Mouse (Mus musculus) olfactory bulb, adult 2 months (tissue): ENCODE data around the gene Ndufab1. TPM values are rescaled to one million over a fixed set of nuclear protein-coding genes. Genes with fewer than 3 reads are reported as not detected.
A peak's percentile ranks its signal among the peaks of the same experiment; 100 is the strongest.

ENCODE experiments used
- H3K27ac ChIP-seq: fragments of 200-500 bp; 2 replicates; pipeline ENCODE4 v1.5.1; 2012; ENCODE audit warnings: low read depth, low read length; ENCODE audit not compliant: insufficient read depth
- H3K4me1 ChIP-seq: fragments of 200-500 bp; 2 replicates; pipeline ENCODE4 v1.6.1; 2012; ENCODE audit warnings: low read length; ENCODE audit not compliant: control insufficient read depth, insufficient read depth
- H3K4me3 ChIP-seq: fragments of 200-500 bp; 2 replicates; pipeline ENCODE4 v1.5.1; 2012; ENCODE audit warnings: mild to moderate bottlenecking, low read depth, low read length, moderate library complexity; ENCODE audit not compliant: insufficient read depth
- CTCF ChIP-seq: fragments of 200-500 bp; IDR thresholded peaks from 2 replicates; pipeline ENCODE4 v1.5.1; 2012; ENCODE audit warnings: low read depth, mild to moderate bottlenecking, low read length, moderate library complexity; ENCODE audit not compliant: insufficient read depth
- POLR2A ChIP-seq: fragments of 200-500 bp; IDR thresholded peaks from 2 replicates; pipeline ENCODE4 v1.6.1; 2012; ENCODE audit warnings: mild to moderate bottlenecking, low read depth, low read length, moderate library complexity; ENCODE audit not compliant: insufficient read depth
- WGBS: fragments of 180-500 bp; shearing (Covaris S2); methylation state at CpG from one replicate; pipeline ENCODE4 v1.1.7; 2018; 5-methylcytosine and 5-hydroxymethylcytosine counted together
- polyA plus RNA-seq: library from polyadenylated mRNA; stranded (reverse); fragments of >200 nt; gene quantifications from 2 replicates; pipeline ENCODE4 v1.2.4, GENCODE M21; 2012; ENCODE audit warnings: low replicate concordance; ENCODE audit not compliant: missing spikeins, insufficient read depth, insufficient read length

The Ndufab1 gene
- polyA plus RNA-seq, result not detected in 2 replicates

GRCm38 (mm10) chr7:122101747-122102244 lies at the start of gene Ndufab1:
TSS of gene Ndufab1 (minus strand) at chr7:122101886.
- under 1% methylated on average over 43 of the region's 43 CpGs for WGBS
- TF ChIP-seq CTCF, result peak; percentile 93
- TF ChIP-seq POLR2A, result peak; percentile 37; the same call in 1 of the 2 replicates
- H3K27ac ChIP-seq, result peak within 1 kb of the TSS; percentile 90

GRCm38 (mm10) chr7:122140991-122141390 lies 39.3 kb upstream of the Ndufab1 start:
- Histone ChIP-seq H3K4me1 (no peaks in the 10 kb centered on the region), H3K27ac (no peak overlapping the region), H3K4me3 (no peak overlapping the region)
- TF ChIP-seq CTCF (no peak), POLR2A (no peak)

More at GRCm38 (mm10) chr7:122101747-122102244, at the start of gene Ndufab1:
- Histone ChIP-seq H3K4me3 (peak within 1 kb of the TSS; percentile 73), H3K4me1 (peaks cover 2% of the 10 kb centered on the region; the same call in 1 of the 2 replicates)

- H3K4me1 ChIP-seq, result no peaks in the 10 kb centered on the region
- H3K27ac ChIP-seq, result no peak overlapping the region
- H3K4me3 ChIP-seq, result no peak overlapping the region
- no peak for TF ChIP-seq POLR2A
- TF ChIP-seq CTCF, result no peak
- WGBS, result 93% methylated on average over 5 of the region's 5 CpGs
Observed at GRCm38 (mm10) chr7:122138190-122138589, 36.5 kb upstream of the Ndufab1 start.

GRCm38 (mm10) chr7:122137071-122137470 lies 35.4 kb upstream of the Ndufab1 start:
- TF ChIP-seq POLR2A, result no peak
- no peak for TF ChIP-seq CTCF
- H3K27ac ChIP-seq, result no peak overlapping the region
- H3K4me3 ChIP-seq, result no peak overlapping the region

GRCm38 (mm10) chr7:122135070-122135469 lies 33.4 kb upstream of the Ndufab1 start:
- no peak overlapping the region for H3K27ac ChIP-seq
- TF ChIP-seq CTCF (no peak), POLR2A (no peak)
- H3K4me3 ChIP-seq, result no peak overlapping the region
- no peaks in the 10 kb centered on the region for H3K4me1 ChIP-seq
- 70% methylated on average over 10 of the region's 10 CpGs for WGBS

More at GRCm38 (mm10) chr7:122137071-122137470, 35.4 kb upstream of the Ndufab1 start:
- H3K4me1 ChIP-seq, result no peaks in the 10 kb centered on the region

- 13% methylated on average over 8 of the region's 8 CpGs for WGBS
- peak overlapping the region; percentile 0; the same call in 1 of the 2 replicates for H3K27ac ChIP-seq
- no peaks in the 10 kb centered on the region for H3K4me1 ChIP-seq
Observed at GRCm38 (mm10) chr7:122133338-122133625, 31.6 kb upstream of the Ndufab1 start.

GRCm38 (mm10) chr7:122132497-122133337 lies 31.0 kb upstream of the Ndufab1 start, which contains the start of the genes Palb2 and Dctn5:
TSS of gene Palb2 (minus strand) at chr7:122132985.
TSS of gene Dctn5 (plus strand) at chr7:122133041.
- peak within 1 kb of the TSS; percentile 0; the same call in 1 of the 2 replicates for H3K27ac ChIP-seq
- under 1% methylated on average over 54 of the region's 54 CpGs for WGBS

More at GRCm38 (mm10) chr7:122133338-122133625, 31.6 kb upstream of the Ndufab1 start:
- peak overlapping the region; percentile 62 for H3K4me3 ChIP-seq
- TF ChIP-seq POLR2A (no peak), CTCF (no peak)

GRCm38 (mm10) chr7:122131834-122132233 lies 30.1 kb upstream of the Ndufab1 start:
- no peak for TF ChIP-seq CTCF
- TF ChIP-seq POLR2A, result no peak
- Histone ChIP-seq H3K27ac (no peak overlapping the region), H3K4me1 (no peaks in the 10 kb centered on the region), H3K4me3 (no peak overlapping the region)

More at GRCm38 (mm10) chr7:122132497-122133337, 31.0 kb upstream of the Ndufab1 start, which contains the start of the genes Palb2 and Dctn5:
- H3K4me3 ChIP-seq, result peak within 1 kb of the TSS; percentile 62
- no peak for TF ChIP-seq CTCF
- peak; percentile 65 for TF ChIP-seq POLR2A
- H3K4me1 ChIP-seq, result no peaks in the 10 kb centered on the region

- H3K4me3 ChIP-seq, result no peak overlapping the region
- H3K4me1 ChIP-seq, result no peaks in the 10 kb centered on the region
- WGBS, result 95% methylated on average over 11 of the region's 11 CpGs
- H3K27ac ChIP-seq, result no peak overlapping the region
- TF ChIP-seq CTCF, result no peak
- no peak for TF ChIP-seq POLR2A
Observed at GRCm38 (mm10) chr7:122126946-122127345, 25.3 kb upstream of the Ndufab1 start.
